Mouse (Mus musculus): ENCODE results near the gene Gm10128.
"Not testable (repeated sequence)": the region's sequence is repeated elsewhere in the genome, so short reads cannot be mapped to it uniquely, and the experiment has no call there.

Gm10128 gene
- long read RNA-seq, experiment 1: 0 reads
- long read RNA-seq, experiment 2: 0 reads

- intact Hi-C loops (cut with DNase I): not testable (repeated sequence)
Observed at GRCm38 (mm10) chr14:7643872-7644271, at the start of gene Gm10128. TSS of gene Gm10128 (minus strand) at chr14:7643972.

GRCm38 (mm10) chr14:7681170-7681569 lies 37.4 kb upstream of the Gm10128 start:
- intact Hi-C loops (cut with DNase I): not testable (repeated sequence)

GRCm38 (mm10) chr14:7662491-7662890 lies 18.7 kb upstream of the Gm10128 start:
- intact Hi-C loops (cut with DNase I): not testable (repeated sequence)

GRCm38 (mm10) chr14:7658101-7659074 lies 14.6 kb upstream of the Gm10128 start:
- intact Hi-C loops (cut with DNase I): not testable (repeated sequence)

GRCm38 (mm10) chr14:7657456-7657855 lies 13.7 kb upstream of the Gm10128 start:
- intact Hi-C loops (cut with DNase I): not testable (repeated sequence)

- intact Hi-C loops (cut with DNase I): not testable (repeated sequence)
Observed at GRCm38 (mm10) chr14:7595492-7595891, 48.3 kb downstream of the Gm10128 start, which contains the start of gene Gm10338. TSS of gene Gm10338 (minus strand) at chr14:7595592.

Measured in adrenal gland (tissue).